Mouse (Mus musculus): ENCODE measurements at regions not wholly inside any gene's neighbourhood (a gene's known extent, or its start where the extent isn't known, plus 50 kb on each side); places are given as distances from the start of the nearest gene placed in this dataset.

DNA sequence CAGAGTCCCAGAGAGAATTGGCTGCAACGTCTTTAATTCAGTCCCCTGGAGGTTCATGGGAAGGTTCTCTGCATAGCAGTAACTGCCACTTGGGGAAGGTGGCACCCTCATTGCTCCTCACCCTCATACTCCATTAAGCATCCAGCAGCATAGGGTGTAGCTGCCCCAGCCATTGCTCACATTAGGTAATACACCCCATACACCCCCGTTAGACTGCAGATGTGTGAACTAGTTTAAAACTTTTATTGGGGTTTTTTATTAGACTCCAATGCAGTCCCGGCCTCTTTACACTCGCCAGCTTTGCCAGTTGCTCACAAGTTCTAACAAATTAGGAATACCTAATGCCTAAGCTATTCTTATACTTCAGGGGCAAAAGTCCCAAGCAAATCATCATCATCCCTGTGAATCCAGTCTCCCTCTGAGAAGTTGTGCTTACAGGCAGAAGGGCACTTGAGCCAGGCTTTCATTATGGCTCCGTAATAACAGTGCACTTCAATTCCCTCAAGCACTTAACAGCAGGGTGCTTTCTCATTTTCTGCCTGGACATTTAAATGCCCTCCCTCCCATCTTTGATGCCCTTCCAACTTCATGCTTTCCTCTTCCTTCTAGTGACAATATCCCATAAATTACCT is 265.7 kb downstream of the Lyplal1 start:
- no peak overlapping the region for H3K4me3 ChIP-seq (ENCODE audit: control insufficient read depth, insufficient read depth, low read length)
- H3K4me1 ChIP-seq (replicated peaks; ENCODE audit: control insufficient read depth, insufficient read depth, low read length) = no peaks in the 10 kb centered on the region
- no peak overlapping the region for H3K27ac ChIP-seq (ENCODE audit: control insufficient read depth, insufficient read depth, low read length)
- no peak for DNase-seq
- no peaks in the 10 kb centered on the region for H3K36me3 ChIP-seq (ENCODE audit: control insufficient read depth, insufficient read depth, low read length)
- 89% methylated on average over 5 of the region's 5 CpGs for WGBS
- no peaks in the 10 kb centered on the region for H3K27me3 ChIP-seq (ENCODE audit: control insufficient read depth, insufficient read depth, low read length)
- TF ChIP-seq POLR2A (IDR thresholded peaks at IDR 0.05; ENCODE audit: control insufficient read depth, extremely low read depth, insufficient read depth, low read length, poor library complexity) (no peak), CTCF (IDR thresholded peaks at IDR 0.05; ENCODE audit: borderline replicate concordance, control insufficient read depth, extremely low read depth, insufficient read depth, low read length, poor library complexity) (no peak)

DNA sequence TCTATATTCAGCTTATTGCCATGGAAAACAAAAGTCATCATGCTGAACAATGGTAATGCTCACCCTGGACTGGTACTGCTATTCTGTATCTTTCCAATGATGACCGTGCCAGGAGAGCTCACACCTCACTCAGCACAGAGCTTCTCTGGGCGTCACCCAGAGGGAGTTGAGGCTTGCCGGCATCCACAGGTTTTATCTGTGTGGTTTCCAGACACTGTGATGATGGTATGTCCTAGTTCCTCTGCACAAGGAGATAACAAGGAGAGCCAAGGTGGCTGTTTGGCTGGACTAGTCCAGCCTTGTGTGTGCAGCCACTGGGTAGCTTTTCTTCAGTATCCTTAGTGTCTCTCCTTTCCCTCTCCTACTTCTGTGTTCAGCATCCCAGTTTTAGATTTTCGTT is 255.4 kb downstream of the Lyplal1 start:
- no peak for DNase-seq
- Histone ChIP-seq H3K27ac (ENCODE audit: control insufficient read depth, insufficient read depth, low read length) (no peak overlapping the region), H3K4me3 (ENCODE audit: control insufficient read depth, insufficient read depth, low read length) (no peak overlapping the region), H3K27me3 (ENCODE audit: control insufficient read depth, insufficient read depth, low read length) (no peaks in the 10 kb centered on the region), H3K36me3 (ENCODE audit: control insufficient read depth, insufficient read depth, low read length) (no peaks in the 10 kb centered on the region), H3K4me1 (replicated peaks; ENCODE audit: control insufficient read depth, insufficient read depth, low read length) (no peaks in the 10 kb centered on the region)
- 88% methylated on average over 4 of the region's 4 CpGs for WGBS
- TF ChIP-seq CTCF (IDR thresholded peaks at IDR 0.05; ENCODE audit: borderline replicate concordance, control insufficient read depth, extremely low read depth, insufficient read depth, low read length, poor library complexity) = no peak
- no peak for TF ChIP-seq POLR2A (IDR thresholded peaks at IDR 0.05; ENCODE audit: control insufficient read depth, extremely low read depth, insufficient read depth, low read length, poor library complexity)

- TF ChIP-seq POLR2A (IDR thresholded peaks at IDR 0.05; ENCODE audit: control insufficient read depth, extremely low read depth, insufficient read depth, low read length, poor library complexity) (no peak), CTCF (IDR thresholded peaks at IDR 0.05; ENCODE audit: borderline replicate concordance, control insufficient read depth, extremely low read depth, insufficient read depth, low read length, poor library complexity) (no peak)
- H3K4me1 ChIP-seq (replicated peaks; ENCODE audit: control insufficient read depth, insufficient read depth, low read length) = no peaks in the 10 kb centered on the region
- H3K4me3 ChIP-seq (ENCODE audit: control insufficient read depth, insufficient read depth, low read length) = no peak overlapping the region
- no peak for DNase-seq
- H3K36me3 ChIP-seq (ENCODE audit: control insufficient read depth, insufficient read depth, low read length) = no peaks in the 10 kb centered on the region
- WGBS = 93% methylated on average over 11 of the region's 11 CpGs
- H3K27me3 ChIP-seq (ENCODE audit: control insufficient read depth, insufficient read depth, low read length) = no peaks in the 10 kb centered on the region
- H3K27ac ChIP-seq (ENCODE audit: control insufficient read depth, insufficient read depth, low read length) = no peak overlapping the region
Observed at GRCm38 (mm10) chr1:185865945-185866344, 251.2 kb downstream of the Lyplal1 start.

DNA sequence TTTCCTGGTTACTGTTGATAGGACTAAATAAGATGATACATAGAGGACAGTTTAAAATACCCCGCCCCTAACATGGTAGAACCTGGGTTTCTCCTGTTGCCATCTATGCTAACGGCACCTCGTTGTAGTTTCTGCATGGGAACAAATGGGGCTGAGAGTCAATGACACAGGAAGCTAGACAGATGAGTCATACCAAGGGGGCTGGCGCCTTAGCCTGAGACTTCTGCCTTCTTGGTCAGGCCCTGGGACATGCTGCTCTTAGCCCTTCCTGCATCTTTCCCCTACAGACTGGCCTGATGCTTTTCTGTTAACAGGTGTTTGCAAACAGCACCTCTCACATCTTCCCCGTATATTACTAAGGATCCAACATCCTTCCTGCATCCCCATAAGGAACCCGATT is 250.5 kb downstream of the Lyplal1 start:
- Histone ChIP-seq H3K4me1 (replicated peaks; ENCODE audit: control insufficient read depth, insufficient read depth, low read length) (no peaks in the 10 kb centered on the region), H3K4me3 (ENCODE audit: control insufficient read depth, insufficient read depth, low read length) (no peak overlapping the region), H3K27ac (ENCODE audit: control insufficient read depth, insufficient read depth, low read length) (no peak overlapping the region), H3K27me3 (ENCODE audit: control insufficient read depth, insufficient read depth, low read length) (no peaks in the 10 kb centered on the region), H3K36me3 (ENCODE audit: control insufficient read depth, insufficient read depth, low read length) (no peaks in the 10 kb centered on the region)
- DNase-seq = no peak
- TF ChIP-seq CTCF (IDR thresholded peaks at IDR 0.05; ENCODE audit: borderline replicate concordance, control insufficient read depth, extremely low read depth, insufficient read depth, low read length, poor library complexity) (no peak), POLR2A (IDR thresholded peaks at IDR 0.05; ENCODE audit: control insufficient read depth, extremely low read depth, insufficient read depth, low read length, poor library complexity) (no peak)
- WGBS = 48% methylated on average over 6 of the region's 6 CpGs

GRCm38 (mm10) chr1:185867018-185867417 is 250.1 kb downstream of the Lyplal1 start:
- Histone ChIP-seq H3K27me3 (ENCODE audit: control insufficient read depth, insufficient read depth, low read length) (no peaks in the 10 kb centered on the region), H3K27ac (ENCODE audit: control insufficient read depth, insufficient read depth, low read length) (no peak overlapping the region), H3K36me3 (ENCODE audit: control insufficient read depth, insufficient read depth, low read length) (no peaks in the 10 kb centered on the region), H3K4me1 (replicated peaks; ENCODE audit: control insufficient read depth, insufficient read depth, low read length) (no peaks in the 10 kb centered on the region), H3K4me3 (ENCODE audit: control insufficient read depth, insufficient read depth, low read length) (no peak overlapping the region)
- WGBS = 68% methylated on average over 4 of the region's 4 CpGs
- DNase-seq = no peak
- TF ChIP-seq POLR2A (IDR thresholded peaks at IDR 0.05; ENCODE audit: control insufficient read depth, extremely low read depth, insufficient read depth, low read length, poor library complexity) = no peak
- TF ChIP-seq CTCF (IDR thresholded peaks at IDR 0.05; ENCODE audit: borderline replicate concordance, control insufficient read depth, extremely low read depth, insufficient read depth, low read length, poor library complexity) = no peak

DNA sequence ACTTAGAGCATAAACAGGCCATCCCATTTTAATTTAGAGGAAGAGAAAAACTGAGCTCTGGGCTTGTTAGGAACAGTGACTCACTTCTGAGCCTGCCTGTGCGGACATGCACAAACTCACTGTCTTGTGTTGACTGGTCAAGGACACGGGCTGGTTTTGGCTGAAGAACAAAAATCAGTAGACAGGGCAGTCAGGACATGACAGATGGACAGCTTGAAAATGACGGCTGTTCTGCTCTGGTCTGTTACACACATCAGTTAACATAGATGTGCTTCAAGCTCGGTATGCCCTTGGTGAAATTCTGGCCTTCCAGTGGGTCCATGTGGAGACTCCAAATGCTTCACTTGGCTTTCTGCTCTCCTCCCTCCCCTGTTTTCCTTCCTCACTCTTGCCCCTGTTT is 248.4 kb downstream of the Lyplal1 start:
- Histone ChIP-seq H3K27me3 (ENCODE audit: control insufficient read depth, insufficient read depth, low read length) (no peaks in the 10 kb centered on the region), H3K4me3 (ENCODE audit: control insufficient read depth, insufficient read depth, low read length) (no peak overlapping the region), H3K4me1 (replicated peaks; ENCODE audit: control insufficient read depth, insufficient read depth, low read length) (no peaks in the 10 kb centered on the region), H3K27ac (ENCODE audit: control insufficient read depth, insufficient read depth, low read length) (no peak overlapping the region), H3K36me3 (ENCODE audit: control insufficient read depth, insufficient read depth, low read length) (no peaks in the 10 kb centered on the region)
- no peak for TF ChIP-seq POLR2A (IDR thresholded peaks at IDR 0.05; ENCODE audit: control insufficient read depth, extremely low read depth, insufficient read depth, low read length, poor library complexity)
- WGBS = 92% methylated on average over 4 of the region's 4 CpGs
- DNase-seq = no peak

GRCm38 (mm10) chr1:185887031-185887430 is 230.1 kb downstream of the Lyplal1 start:
- H3K27me3 ChIP-seq (ENCODE audit: control insufficient read depth, insufficient read depth, low read length) = no peaks in the 10 kb centered on the region
- DNase-seq = no peak
- TF ChIP-seq POLR2A (IDR thresholded peaks at IDR 0.05; ENCODE audit: control insufficient read depth, extremely low read depth, insufficient read depth, low read length, poor library complexity) = no peak
- TF ChIP-seq CTCF (IDR thresholded peaks at IDR 0.05; ENCODE audit: borderline replicate concordance, control insufficient read depth, extremely low read depth, insufficient read depth, low read length, poor library complexity) = no peak
- no peak overlapping the region for H3K27ac ChIP-seq (ENCODE audit: control insufficient read depth, insufficient read depth, low read length)
- H3K36me3 ChIP-seq (ENCODE audit: control insufficient read depth, insufficient read depth, low read length) = no peaks in the 10 kb centered on the region
- WGBS = 98% methylated on average over 1 of the region's 1 CpGs
- no peak overlapping the region for H3K4me3 ChIP-seq (ENCODE audit: control insufficient read depth, insufficient read depth, low read length)
- H3K4me1 ChIP-seq (replicated peaks; ENCODE audit: control insufficient read depth, insufficient read depth, low read length) = no peaks in the 10 kb centered on the region
